Mouse (Mus musculus) spleen, adult 2 months (tissue): ENCODE data around the gene C1qtnf9. TPM values are rescaled to one million over a fixed set of nuclear protein-coding genes. Genes with fewer than 3 reads are reported as not detected.

Experiments used
- DNase-seq, 2 experiments: peaks; one replicate each; pipeline versions ENCODE4 v3.0.0 to v3.0.0-alpha.2; 2012 to 2021; ENCODE audit warnings: low spot score in 2 of 2, low read depth in 1 of 2
- H3K27ac ChIP-seq: fragments of 200-500 bp; 2 replicates; pipeline ENCODE4 v1.5.1; 2012; ENCODE audit warnings: low read length, inconsistent platforms; ENCODE audit not compliant: insufficient read depth
- H3K27me3 ChIP-seq: fragments of 200-500 bp; 2 replicates; pipeline ENCODE4 v1.6.1; 2012; ENCODE audit warnings: mild to moderate bottlenecking, moderate library complexity, low read length, inconsistent platforms; ENCODE audit not compliant: control insufficient read depth, insufficient read depth
- H3K36me3 ChIP-seq: fragments of 200-500 bp; 2 replicates; pipeline ENCODE4 v1.6.1; 2012; ENCODE audit warnings: mild to moderate bottlenecking, low read length, inconsistent platforms; ENCODE audit not compliant: control insufficient read depth, insufficient read depth
- H3K4me1 ChIP-seq: fragments of 200-500 bp; 2 replicates; pipeline ENCODE4 v1.6.1; 2011; ENCODE audit warnings: inconsistent platforms; ENCODE audit not compliant: control insufficient read depth, insufficient read depth, insufficient read length
- H3K4me3 ChIP-seq: fragments of 200-500 bp; 2 replicates; pipeline ENCODE4 v1.5.1; 2011; ENCODE audit warnings: mild to moderate bottlenecking, inconsistent platforms; ENCODE audit not compliant: insufficient read depth, insufficient read length; ENCODE audit errors: extremely low read depth
- CTCF ChIP-seq: fragments of 200-500 bp; IDR thresholded peaks from 2 replicates; pipeline ENCODE4 v1.5.1; 2011; ENCODE audit warnings: mild to moderate bottlenecking, inconsistent platforms; ENCODE audit not compliant: insufficient read depth, insufficient read length, insufficient replicate concordance; ENCODE audit errors: extremely low read depth
- POLR2A ChIP-seq: fragments of 200-500 bp; IDR thresholded peaks from 2 replicates; pipeline ENCODE4 v1.6.1; 2011; ENCODE audit warnings: low read depth, low read length, inconsistent platforms
- WGBS: fragments of 180-500 bp; shearing (Covaris S2); methylation state at CpG from one replicate; pipeline ENCODE4 v1.1.7; 2018; 5-methylcytosine and 5-hydroxymethylcytosine counted together
- polyA plus RNA-seq: library from polyadenylated mRNA; depleted of rRNA; stranded (reverse); fragments of >200 nt; gene quantifications from 2 replicates; pipeline ENCODE4 v1.2.3, GENCODE M21; 2012

Gene C1qtnf9
- polyA plus RNA-seq, 1 experiment, result 0.23 TPM

GRCm38 (mm10) chr14:60733706-60734105 lies 34.2 kb upstream of the C1qtnf9 start:
- WGBS, result 81% methylated on average over 4 of the region's 4 CpGs
- H3K27me3 ChIP-seq, result no peaks in the 10 kb centered on the region
- no peak for TF ChIP-seq CTCF
- no peak for TF ChIP-seq POLR2A
- no peaks in the 10 kb centered on the region for H3K36me3 ChIP-seq
- peak overlapping the region; percentile 34 for H3K27ac ChIP-seq
- peaks cover 39% of the 10 kb centered on the region; the same call in 1 of the 2 replicates for H3K4me1 ChIP-seq
- H3K4me3 ChIP-seq, result no peak overlapping the region
- DNase-seq, result no peak

GRCm38 (mm10) chr14:60735206-60735605 lies 32.7 kb upstream of the C1qtnf9 start:
- Histone ChIP-seq H3K27me3 (no peaks in the 10 kb centered on the region), H3K27ac (peak overlapping the region; percentile 74), H3K36me3 (no peaks in the 10 kb centered on the region), H3K4me3 (no peak overlapping the region), H3K4me1 (peaks cover 46% of the 10 kb centered on the region; the same call in 1 of the 2 replicates)
- WGBS, result 57% methylated on average over 5 of the region's 5 CpGs
- DNase-seq, result no peak
- no peak for TF ChIP-seq CTCF
- TF ChIP-seq POLR2A, result no peak

GRCm38 (mm10) chr14:60735848-60736547 lies 31.9 kb upstream of the C1qtnf9 start:
- peak overlapping the region; percentile 95 for H3K27ac ChIP-seq
- no peak for DNase-seq
- no peak overlapping the region for H3K4me3 ChIP-seq
- H3K36me3 ChIP-seq, result no peaks in the 10 kb centered on the region
- TF ChIP-seq POLR2A, result no peak
- no peak for TF ChIP-seq CTCF
- peaks cover 54% of the 10 kb centered on the region; the same call in 1 of the 2 replicates for H3K4me1 ChIP-seq
- H3K27me3 ChIP-seq, result no peaks in the 10 kb centered on the region
- WGBS, result 21% methylated on average over 13 of the region's 13 CpGs

- no peaks in the 10 kb centered on the region for H3K36me3 ChIP-seq
- WGBS, result 2% methylated on average over 4 of the region's 4 CpGs
- peaks cover 58% of the 10 kb centered on the region; the same call in 1 of the 2 replicates for H3K4me1 ChIP-seq
- peak overlapping the region; percentile 95 for H3K27ac ChIP-seq
- H3K4me3 ChIP-seq, result peak overlapping the region; percentile 15; the same call in 1 of the 2 replicates
- TF ChIP-seq POLR2A (no peak), CTCF (no peak)
- DNase-seq, result peak; percentile 75 to 80
- H3K27me3 ChIP-seq, result no peaks in the 10 kb centered on the region
These were observed 31.2 kb upstream of the C1qtnf9 start for GRCm38 (mm10) chr14:60736591-60737192.

GRCm38 (mm10) chr14:60737202-60737611 lies 30.7 kb upstream of the C1qtnf9 start:
- Histone ChIP-seq H3K27ac (peak overlapping the region; percentile 95), H3K4me1 (peaks cover 58% of the 10 kb centered on the region; the same call in 1 of the 2 replicates), H3K27me3 (no peaks in the 10 kb centered on the region), H3K36me3 (no peaks in the 10 kb centered on the region), H3K4me3 (no peak overlapping the region)
- TF ChIP-seq POLR2A (no peak), CTCF (no peak)
- DNase-seq, result peak in 1 of 2 experiments; percentile 63
- 14% methylated on average over 7 of the region's 7 CpGs for WGBS

GRCm38 (mm10) chr14:60738434-60738938 lies 29.4 kb upstream of the C1qtnf9 start:
- TF ChIP-seq POLR2A, result peak; percentile 44; the same call in 1 of the 2 replicates
- no peak for TF ChIP-seq CTCF

GRCm38 (mm10) chr14:60739155-60739554 lies 28.8 kb upstream of the C1qtnf9 start:
- Histone ChIP-seq H3K27me3 (no peaks in the 10 kb centered on the region), H3K4me1 (peaks cover 53% of the 10 kb centered on the region; the same call in 1 of the 2 replicates), H3K27ac (peak overlapping the region; percentile 14; the same call in 1 of the 2 replicates), H3K4me3 (no peak overlapping the region), H3K36me3 (no peaks in the 10 kb centered on the region)
- no peak for TF ChIP-seq POLR2A
- no peak for TF ChIP-seq CTCF
- 6% methylated on average over 8 of the region's 9 CpGs for WGBS
- no peak for DNase-seq

More at GRCm38 (mm10) chr14:60738434-60738938, 29.4 kb upstream of the C1qtnf9 start:
- Histone ChIP-seq H3K36me3 (no peaks in the 10 kb centered on the region), H3K27me3 (no peaks in the 10 kb centered on the region), H3K27ac (peak overlapping the region; percentile 95), H3K4me1 (peaks cover 58% of the 10 kb centered on the region; the same call in 1 of the 2 replicates), H3K4me3 (peak overlapping the region; percentile 23; the same call in 1 of the 2 replicates)
- WGBS, result 6% methylated on average over 10 of the region's 10 CpGs
- DNase-seq, result peak; percentile 41 to 62
